Mouse (Mus musculus) retina, adult 2 months (tissue): ENCODE data around the gene Pfkl.
"Not testable (repeated sequence)": the region's sequence is repeated elsewhere in the genome, so short reads cannot be mapped to it uniquely, and the experiment has no call there.

Experiments
- DNase-seq: peaks from one replicate; pipeline ENCODE4 v3.0.0-alpha.2; 2012; ENCODE audit warnings: low read depth, low spot score

The Pfkl gene

DNA sequence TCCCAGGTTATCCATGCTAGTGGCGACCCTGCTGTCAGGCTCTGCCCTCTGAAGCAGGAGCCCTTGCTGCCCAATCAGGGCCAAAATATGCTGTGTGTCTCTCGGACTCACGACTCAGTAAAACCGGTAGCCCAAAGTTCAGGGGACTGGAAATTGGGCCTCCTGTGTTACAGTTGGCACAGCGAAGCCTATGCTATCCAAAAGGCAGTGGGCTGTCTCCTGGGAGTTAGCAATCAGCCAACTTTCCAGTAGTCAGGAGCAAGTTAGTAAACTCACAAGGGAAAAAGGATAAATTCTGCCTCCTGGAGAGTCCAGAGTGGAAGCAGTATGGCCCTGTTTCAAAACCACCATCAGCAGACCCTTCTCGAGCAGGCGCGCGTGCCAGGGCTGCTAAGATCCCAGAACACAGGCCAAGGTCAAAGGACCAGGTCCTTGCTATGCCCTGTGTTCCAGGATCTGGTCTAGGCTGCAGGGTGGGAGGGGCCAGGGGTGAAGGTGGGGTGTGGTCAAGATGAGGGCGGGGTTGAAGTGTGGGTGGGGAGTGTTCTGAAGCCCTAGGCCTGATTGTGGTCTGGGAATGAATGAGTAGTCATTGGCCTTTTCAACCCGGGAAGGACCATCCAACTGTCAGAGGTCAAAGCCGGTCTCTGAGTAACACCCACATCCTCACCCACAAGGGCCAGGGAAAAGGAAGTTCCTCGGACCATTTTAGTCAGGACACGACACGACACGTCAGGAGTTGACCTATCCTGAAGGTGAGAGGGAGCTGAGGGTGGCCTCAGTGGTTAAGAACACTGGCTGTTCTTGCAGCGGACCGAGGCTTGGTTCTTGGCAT is 3.0 kb upstream of the Pfkl start:
- DNase-seq: no peak

DNA sequence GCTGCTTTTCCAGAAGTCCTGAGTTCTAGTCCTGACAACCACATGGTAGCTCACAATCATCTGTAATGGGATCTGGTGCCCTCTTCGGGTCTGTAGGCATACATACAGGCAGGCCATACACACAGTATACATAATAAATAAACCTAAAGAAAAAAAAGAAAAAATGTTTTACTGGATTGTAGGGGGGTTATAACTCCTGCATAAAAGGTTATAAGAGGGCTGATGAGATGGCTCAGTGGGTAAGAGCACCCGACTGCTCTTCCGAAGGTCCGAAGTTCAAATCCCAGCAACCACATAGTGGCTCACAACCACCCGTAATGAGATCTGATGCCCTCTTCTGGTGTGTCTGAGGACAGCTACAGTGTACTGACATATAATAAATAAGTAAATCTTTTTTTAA is 1.2 kb upstream of the Pfkl start:
- not testable (repeated sequence) for DNase-seq

DNA sequence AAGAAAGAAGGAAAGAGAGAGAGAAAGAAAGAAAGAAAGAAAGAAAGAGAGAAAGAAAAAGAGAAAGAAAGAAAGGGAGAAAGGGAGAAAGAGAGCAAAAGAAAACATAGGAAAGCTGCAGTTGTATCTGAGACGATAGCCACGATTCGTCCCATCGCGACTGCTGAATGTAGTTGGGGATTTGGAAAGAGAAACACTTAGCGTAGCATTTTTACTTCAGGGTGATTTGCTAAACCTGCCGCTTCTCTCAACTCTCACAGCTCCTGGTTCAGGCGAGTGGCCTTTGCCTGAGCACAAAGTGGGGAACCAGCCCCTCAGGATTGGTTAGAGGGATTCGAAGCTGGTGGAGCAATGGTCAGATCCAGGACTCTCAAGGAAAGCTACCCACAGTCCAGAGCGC is 452 bp upstream of the Pfkl start:
- DNase-seq: no peak

DNA sequence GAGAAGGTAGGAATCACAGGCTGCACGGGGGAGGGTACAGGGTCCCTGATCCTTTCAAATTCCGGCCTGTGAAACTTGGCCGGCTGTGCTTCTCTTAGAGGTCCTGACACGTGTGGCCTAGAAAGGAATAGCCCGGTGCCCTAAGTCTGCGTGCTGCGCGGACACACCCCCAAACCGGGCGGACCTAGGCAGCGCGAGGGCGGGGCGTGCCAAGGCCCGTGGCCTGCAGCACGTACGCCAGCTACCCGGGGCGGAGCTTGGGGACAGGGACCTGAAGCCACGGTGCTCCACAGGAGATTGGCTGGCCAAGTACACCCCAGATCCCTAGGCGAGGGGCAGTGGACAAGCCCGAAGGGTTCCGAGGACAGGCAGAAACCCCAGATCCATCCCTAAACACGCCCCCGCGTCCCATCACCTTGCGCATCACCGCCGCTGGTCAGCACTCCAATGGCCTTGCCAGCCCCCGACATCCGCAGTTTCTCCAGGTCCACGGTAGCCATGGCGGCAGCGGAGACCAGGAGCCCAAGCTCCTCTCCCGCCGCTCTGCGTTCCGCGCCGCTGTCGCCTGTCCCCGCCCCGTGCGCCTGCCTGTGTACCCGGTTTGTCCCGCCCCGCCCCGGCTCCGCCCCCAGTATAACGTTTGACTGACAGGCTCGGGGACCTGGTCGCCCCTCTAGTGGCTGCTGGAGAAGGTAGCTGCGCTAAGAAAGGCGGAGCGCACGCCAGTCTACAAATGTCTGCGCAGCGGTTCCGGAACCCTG is 519 bp downstream of the Pfkl start:
- DNase-seq: peak; percentile 84

DNA sequence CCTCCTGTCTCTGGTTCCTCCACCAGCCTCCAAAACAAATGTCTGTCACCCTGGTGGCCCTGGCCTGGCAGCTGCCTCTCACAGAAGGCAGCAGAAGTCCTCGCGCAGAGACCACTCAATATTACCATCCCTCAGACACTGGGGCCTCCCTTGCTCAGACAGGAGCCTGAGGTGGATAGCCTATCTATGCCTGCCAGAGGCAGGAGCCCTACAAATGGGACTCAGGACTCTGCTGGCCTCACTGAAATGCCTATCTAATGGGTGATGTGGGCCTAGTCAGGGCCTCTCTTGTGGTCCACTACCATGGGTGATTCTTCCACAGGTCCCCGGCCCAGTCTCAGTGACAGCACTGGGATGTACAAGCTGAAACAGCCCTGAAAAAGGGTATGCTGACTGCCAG is 1.7 kb downstream of the Pfkl start:
- DNase-seq: no peak

DNA sequence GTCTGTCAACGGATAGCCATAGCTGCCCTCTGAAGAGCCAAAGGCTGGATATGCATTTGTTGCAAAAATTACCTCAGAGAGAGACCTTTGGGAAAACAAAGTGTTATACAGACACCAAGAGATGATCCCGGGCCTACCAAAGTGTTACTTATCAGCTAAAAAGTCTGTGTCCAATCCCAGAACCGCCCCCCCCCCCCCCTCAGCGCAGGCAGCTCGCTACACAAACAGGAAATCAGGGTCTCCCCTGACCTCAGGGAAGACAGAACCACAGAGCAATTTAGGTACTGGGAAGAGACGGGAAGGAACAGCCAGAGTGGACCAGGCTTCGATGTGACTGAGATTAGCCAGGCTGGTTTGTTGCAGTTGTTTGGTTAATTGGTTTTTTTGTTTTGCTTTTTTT is 2.7 kb downstream of the Pfkl start:
- no peak for DNase-seq

DNA sequence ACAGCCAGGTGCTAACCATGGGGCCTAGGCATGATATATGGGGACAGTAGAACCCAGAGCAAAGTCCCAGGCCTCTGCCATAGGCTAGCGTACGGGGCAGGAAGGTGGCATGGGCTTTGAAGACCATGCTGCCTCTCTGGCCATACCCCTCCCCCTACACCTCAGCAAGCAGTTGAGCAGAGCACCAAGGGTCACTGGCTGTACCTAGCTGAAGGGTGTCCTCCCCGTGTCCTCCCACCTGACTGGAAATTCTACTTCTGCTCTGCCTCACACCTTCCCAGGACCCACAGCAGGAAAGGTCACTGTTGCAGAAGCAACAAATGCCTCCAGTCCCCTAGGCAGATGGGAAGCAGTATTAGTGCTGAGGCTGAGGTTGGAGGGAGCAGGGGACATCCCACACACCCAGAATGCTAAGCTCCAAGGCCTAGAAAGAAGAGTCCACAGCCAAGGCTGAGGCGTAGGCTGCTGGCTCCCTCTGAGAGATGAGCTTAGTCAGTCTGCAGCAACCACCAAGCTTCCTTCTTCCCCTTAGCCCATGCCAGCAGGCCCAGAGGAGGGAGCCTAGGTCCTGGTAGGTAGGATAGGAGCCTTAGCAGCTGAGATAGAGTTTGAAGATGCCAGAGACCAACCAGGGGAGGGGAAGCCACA is 4.0 kb downstream of the Pfkl start:
- DNase-seq: no peak

DNA sequence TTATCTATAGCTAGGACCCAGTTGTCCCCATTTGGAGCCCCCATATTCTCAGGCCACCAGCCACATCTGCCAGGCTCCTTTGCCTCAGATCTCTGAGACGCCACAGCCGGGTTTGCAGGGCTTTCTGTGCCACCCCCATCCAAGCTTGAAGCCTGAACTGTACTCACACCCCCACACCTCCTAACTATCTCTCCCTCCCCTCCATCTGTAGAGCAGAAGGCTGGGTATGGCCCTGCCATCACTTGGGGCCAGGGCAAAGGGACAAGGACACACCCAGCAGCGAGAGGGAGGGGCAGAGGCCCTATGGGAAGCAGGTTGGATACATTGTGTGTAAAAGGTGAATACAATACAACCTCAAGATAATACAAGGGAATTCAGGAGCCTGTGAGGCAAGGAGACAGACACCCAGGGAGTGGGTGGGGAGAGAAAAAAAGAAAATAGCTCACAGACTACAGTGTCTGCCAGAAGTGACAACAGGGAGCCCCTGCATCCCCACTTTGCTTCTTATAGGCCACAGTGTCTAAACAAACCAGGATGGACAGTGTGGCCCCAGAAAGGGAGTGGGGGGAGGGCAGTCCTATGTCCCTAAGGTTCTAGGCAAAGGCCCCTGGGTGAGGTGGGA is 5.3 kb downstream of the Pfkl start:
- DNase-seq: no peak

DNA sequence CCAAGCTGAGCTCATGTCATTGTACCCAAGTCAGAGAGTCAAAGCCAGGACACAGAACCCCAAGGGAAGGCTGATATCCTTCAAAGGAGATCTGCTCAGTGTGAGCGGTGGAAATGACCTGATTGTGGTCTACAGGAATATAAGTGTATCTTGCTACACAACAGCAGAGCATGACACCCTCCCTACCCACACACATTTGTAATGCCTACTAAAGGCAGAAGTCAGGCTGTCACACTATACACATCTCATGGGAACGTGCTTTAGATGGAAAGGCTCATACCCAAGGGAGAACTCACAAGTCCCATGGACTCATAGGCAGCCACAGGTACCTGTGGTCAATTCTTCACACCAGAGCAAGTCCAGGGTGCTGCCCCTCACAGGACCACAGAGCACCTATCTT is 7.6 kb downstream of the Pfkl start:
- DNase-seq: no peak

DNA sequence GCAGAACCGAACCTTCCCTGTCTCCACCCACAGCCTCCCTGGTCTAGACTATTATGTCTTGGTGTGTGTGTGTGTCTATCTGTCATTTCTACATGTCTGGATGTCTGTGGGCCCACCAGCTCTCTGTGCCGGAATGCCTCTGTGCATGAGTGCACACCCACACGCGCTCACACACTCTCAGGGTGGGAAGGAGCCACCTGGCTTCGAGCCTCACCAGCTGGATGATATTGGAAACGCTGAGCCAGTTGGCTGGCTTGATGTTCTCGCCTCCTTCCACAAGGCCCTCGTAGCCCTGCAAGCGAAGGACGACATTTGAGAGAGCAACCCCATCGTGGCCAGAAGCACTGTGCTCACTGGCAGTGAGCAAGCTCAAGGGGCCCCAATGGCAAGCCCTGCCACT is 8.1 kb downstream of the Pfkl start:
- DNase-seq: no peak

DNA sequence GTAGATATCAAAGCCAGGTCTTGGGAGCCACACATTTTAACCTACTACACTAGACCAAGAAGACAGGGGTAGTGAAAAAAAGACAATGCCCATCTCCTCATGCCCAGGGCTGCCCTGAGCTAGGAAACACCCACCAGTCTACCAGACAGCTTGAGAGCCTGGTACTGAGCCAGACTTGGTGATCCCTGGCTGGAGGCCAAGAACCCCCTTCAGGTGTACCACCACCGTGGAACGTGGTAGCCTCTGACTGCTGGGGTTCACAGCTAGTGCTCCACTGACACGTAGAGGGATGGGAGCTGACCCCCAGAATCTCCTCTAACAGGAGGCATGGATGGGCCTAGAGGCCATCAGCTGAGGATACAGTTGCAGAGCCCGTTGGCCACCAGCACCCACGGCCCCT is 9.7 kb downstream of the Pfkl start:
- DNase-seq: no peak

DNA sequence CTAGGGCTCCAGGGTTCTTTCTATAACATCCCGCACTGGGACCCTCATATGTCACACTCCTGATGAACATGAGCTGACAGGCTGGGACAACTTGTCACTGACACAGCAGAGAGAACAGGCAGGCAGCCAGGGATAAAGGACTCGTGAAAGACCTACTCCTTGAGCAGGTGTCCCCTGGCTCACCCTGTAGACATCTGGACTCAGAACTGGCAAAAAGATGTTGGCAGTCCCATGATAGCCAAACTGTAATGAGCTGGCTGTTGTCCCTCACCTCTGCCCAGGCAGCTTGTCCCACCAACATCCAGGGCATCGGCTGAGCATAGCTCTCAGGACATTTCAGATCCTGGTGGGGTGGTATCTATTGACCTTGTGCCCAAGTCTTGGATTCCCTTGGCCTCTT is 14.2 kb downstream of the Pfkl start:
- DNase-seq: no peak

DNA sequence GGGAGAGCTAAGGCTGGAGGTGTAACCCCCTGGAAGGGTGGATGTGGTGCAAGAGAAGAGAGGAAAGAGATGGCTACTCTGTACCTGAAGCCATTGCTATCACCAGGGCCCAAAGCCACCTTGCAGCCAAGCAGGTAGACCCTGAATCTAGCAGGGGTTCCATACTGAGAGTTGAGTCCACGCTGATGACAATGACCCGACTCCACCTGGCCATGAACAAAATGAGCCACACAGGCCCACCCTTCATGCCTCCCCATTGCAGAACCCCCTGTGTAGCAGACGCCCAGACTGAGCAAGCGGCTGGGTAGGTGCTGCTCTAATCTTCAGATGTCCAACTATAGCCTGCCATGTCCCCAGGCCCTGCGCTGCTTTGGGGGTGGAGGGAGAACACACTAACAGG is 24.1 kb downstream of the Pfkl start:
- no peak for DNase-seq

DNA sequence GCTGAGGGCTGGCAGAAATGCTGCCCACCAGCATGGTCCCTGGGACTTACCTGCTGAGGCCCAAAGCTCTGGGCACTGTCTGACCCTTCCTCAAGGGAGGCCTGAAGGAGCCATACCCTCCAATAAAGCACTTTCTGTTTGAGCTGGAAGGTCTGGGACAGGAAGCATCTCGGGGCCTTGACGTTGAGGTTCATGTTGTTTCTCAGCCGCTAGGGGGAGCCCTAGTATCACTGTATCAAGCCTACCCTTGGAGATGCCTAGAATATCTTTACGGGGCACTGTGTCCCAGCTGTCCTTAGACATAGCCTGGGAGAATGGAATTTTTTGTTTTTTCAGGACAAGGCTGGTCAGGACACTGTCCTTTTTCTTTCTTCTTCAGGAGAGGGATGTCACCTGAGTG is 25.2 kb downstream of the Pfkl start:
- DNase-seq: peak; percentile 73

DNA sequence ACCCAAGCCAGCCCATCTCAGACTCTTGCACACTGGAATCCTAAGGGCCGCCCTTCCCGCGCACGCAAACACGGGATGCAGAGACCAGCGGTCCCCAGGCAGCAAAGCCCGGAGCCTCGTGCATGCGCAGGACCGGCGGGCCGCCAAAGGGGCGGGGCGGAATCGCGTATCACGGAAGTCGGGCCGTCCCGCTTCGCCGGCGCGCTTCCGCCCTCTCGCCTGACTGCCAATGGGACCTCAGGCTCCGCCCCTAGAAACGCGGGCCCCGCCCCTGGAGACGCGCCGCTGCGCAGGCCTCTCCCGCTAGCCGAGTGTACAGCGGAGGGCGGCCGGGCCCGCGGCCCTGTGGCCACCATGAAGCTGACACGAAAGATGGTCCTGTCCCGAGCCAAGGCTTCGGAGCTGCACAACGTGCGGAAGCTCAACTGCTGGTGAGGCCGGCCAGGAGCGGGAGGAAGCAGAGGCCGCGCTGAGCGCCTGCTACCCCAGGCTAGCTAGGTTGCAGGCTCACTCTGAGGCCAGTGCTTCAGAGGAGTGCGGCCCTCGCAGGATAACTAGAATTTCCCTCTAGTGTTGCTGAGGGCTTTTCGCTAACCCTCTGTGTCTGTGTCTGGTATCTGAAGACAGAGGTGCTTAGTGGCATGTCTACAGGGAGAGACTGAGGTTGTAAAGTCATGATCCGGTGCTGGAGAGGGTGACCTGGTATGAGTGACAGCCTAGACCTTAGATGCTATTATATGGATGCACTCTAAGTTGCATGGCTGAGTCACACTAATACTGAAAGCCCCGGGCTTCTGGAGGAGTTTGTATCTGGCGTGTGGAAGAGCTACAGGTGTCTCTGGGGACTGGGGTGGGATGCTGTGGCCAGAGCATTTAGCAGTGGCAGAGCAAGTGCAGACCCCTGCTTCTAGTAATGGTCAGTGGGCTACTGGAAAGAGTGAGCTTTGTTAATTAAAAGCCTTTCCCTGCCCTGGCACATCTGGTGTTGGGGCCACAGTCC is 31.2 kb downstream of the Pfkl start, which contains the start of gene 1810043G02Rik:
1810043G02Rik (plus strand) TSS at position 174 of the 1,000 bp plus-strand sequence.
- DNase-seq: peak; percentile 92

DNA sequence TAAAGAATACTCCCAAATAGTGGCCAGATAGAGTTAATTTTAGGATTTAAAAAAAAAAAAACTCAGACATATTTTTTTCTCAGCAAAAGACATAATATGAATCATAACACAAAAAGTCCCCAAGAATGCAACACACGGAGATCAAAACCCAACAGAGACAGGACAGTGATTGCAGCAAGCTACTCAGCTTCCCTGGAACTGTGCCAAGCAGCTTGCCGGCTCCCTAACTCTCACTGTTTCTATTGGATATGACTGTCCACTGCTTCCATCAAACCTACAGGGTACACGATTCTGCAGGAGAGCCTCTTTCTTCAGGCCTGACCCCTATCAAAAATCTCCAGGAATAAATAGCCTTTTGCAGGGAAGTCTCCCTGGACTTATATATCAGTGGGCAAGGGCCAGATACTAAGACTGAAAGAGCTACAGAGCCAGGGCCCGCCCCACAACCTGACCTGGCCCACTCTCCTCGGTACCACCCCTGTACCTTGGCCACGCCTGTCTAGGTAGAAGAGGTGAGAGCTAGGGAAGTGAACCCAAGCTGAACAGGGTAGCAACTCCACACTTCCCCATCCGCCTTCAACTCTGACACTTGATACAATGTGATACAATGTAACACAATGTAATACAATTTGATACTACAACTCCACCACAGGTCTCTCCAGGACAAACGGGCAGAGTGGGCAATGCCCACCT is 33.3 kb downstream of the Pfkl start:
- DNase-seq: no peak

DNA sequence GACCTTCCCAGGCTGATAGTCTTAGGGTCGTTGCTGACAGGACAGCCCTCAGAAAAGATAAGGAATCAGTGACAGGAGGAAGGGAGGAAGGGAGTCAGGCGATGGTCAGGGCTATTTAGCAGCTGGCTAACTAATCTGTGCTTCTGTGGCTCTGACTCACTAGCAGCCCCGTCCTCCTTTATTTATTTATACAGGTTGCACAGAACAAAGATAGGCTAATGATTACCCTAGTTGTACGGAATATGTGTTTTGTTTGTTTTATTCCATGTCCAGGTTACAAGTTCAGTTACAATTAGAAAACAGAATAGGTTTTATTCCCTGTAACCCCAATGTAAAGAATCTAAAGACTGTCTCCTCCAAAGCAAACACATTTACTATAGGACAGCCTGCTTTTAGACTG is 34.2 kb downstream of the Pfkl start:
- DNase-seq: no peak

DNA sequence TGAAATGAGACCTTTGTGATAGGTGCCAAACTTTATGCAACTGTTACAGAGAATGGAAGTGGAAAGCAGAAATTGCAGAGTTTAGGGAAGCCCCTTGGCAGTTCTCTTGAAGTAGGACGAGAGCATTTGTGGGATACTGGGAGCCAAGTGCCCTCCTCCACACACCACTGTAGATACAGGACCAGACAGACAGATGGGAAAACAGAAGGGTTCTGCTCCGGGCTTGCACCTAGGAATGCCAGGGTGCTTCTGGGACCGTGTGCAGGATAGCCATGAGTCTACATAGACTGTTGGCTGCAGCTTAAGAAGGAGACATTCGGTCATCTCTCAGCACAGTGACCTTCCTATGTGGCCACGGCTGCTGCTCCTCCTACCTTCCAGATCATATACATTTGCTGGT is 35.1 kb downstream of the Pfkl start:
- no peak for DNase-seq

DNA sequence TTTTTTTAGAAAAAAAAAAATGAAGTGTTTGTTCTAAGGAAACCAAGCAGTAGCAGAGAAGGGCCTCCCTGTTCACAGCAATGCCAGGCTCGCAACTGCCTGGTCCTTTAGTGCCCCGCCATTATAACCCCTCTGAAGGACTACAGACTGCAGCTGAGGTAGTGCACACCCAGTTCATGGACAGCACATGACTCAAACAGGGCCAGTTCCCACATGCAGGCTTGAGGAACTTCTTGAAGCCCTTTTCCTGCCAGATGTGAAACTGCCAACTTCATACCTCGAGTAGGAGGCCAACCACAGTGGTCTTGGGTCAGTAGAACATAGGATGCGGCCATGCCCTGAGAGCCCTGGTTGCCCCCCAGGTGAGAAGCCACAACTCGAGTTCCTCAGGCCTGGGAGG is 35.6 kb downstream of the Pfkl start:
- no peak for DNase-seq
